Mouse (Mus musculus) CD4-positive, CD25-positive, alpha-beta regulatory T cell, adult 4 months (primary cell): ENCODE results near the gene Zfp710. TPM values are rescaled to one million over a fixed set of nuclear protein-coding genes. Genes with fewer than 3 reads are reported as not detected.

Experiments used
- ATAC-seq: one replicate; pipeline ENCODE4 v1.8.0; 2017
- polyA plus RNA-seq, 2 experiments: library from polyadenylated mRNA; unstranded; fragments of 100-300 nt; shearing (Covaris generic); gene quantifications; one replicate each; pipeline ENCODE4 v1.2.1; 2017

Zfp710 gene
- polyA plus RNA-seq, 2 experiments from 2014 or later: 4.1 to 7.0 TPM

- no peak for ATAC-seq
These were observed 57.3 kb downstream of the Zfp710 start for GRCm38 (mm10) chr7:80081586-80082554.

DNA sequence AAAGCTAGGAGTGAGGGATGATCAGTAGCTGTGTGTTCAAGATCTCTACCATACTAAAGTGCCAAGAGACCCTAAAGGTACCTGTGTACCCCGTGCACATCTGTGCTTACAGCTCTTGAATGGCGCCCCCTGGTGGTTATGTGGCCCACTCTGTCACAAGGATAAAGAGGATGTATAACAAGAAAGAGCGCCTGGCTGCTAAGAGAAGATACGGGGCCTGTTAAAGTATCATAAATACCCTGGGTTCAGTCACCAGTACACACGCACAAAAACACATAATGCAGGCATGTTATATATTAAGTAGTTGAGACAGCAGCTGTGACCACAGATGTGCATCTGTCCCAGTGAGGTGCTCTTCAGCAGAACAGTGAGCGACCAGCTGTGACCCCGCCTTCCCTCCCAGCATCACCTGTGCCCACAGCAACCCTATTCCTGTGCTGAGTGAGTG, 59.9 kb downstream of the Zfp710 start:
- peak; percentile 60 for ATAC-seq

DNA sequence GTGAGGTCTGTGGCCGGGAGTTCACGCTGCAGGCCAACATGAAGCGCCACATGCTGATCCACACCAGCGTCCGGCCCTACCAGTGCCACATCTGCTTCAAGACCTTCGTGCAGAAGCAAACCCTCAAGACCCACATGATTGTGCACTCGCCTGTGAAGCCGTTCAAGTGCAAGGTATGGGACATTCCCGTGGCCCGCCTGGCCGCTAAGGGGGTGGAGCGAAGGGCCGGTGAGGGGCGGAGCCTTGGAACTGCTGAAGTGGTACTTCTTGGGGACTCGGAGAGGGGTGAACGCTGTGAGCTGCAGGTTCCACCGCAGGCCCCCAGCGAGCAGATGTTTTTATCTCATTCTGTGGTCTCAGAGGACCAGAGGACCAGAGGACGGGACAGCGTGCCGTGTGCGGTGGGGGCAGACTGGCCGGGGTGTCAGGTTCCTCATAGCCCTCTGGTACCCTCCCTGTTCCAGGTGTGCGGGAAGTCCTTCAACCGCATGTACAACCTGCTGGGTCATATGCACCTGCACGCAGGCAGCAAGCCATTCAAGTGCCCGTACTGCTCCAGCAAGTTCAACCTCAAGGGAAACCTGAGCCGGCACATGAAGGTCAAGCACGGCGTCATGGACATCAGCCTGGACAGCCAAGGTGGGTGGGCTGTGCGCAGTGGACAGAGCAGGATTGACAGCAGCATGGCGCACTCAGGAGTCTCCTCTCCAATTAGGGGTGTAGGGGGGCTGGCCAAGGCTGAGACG, 61.5 kb downstream of the Zfp710 start:
- no peak for ATAC-seq

- ATAC-seq: no peak
These were observed 63.6 kb downstream of the Zfp710 start for GRCm38 (mm10) chr7:80088191-80088590.

DNA sequence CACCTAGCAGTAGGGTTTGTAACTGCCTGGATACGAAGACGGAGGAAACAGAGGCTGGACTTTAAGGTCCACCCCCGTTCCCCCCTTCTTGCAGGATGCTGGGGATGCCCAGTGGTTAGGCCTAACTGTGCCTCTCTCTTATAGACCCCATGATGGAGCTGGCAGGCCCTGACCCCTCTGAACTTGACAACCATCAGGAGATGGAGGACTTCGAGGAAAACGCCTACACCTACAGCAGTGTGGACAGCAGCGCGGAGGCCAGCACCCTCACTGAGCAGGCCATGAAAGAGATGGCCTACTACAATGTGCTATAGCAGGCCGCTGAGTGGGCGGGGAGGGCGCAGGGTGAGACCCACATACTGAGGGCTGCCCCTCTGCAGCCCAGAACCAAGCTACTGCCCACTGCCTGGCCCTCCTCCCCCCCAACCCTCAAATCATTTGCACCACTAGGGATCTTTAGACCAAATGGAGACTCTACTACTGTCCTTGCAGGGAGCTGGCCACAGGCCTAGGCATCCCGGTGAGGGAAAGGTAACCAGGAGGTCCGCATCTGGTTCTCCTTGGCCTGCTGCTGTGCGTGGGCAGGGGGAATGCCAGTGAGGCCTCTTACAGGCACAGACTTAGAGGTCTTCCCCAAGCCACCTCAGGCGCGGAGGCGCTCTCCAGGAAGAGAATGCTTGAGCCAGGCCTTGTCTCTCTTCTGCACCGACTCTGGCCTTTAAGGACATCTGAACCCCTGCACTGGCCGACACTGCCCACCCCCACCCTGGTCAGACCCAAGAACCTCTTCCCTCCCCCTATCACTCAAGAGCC, 65.8 kb downstream of the Zfp710 start:
- no peak for ATAC-seq

GRCm38 (mm10) chr7:80091004-80091865, 66.6 kb downstream of the Zfp710 start:
- peak; percentile 90 for ATAC-seq

DNA sequence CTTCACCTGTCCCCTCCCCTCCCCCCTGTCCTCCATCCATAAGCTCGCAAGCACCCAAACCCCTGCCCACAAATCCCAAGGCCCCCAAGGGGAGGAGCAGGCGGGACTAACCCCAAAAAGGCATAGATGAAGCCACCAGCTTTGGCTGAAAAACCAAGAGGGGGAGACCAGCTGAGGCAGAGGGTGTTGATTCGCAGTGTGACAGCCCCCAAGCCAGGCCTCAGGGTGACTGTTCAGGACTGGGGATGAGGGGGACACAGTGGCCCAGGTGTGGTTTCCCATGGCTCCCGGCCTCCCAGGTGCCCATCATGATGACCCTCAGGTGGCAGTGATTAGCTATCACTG, 67.2 kb downstream of the Zfp710 start:
- peak; percentile 7 for ATAC-seq

- no peak for ATAC-seq
These were observed 67.9 kb downstream of the Zfp710 start for GRCm38 (mm10) chr7:80092351-80093046.

- ATAC-seq: no peak
These were observed 69.9 kb downstream of the Zfp710 start for GRCm38 (mm10) chr7:80094481-80094880.

DNA sequence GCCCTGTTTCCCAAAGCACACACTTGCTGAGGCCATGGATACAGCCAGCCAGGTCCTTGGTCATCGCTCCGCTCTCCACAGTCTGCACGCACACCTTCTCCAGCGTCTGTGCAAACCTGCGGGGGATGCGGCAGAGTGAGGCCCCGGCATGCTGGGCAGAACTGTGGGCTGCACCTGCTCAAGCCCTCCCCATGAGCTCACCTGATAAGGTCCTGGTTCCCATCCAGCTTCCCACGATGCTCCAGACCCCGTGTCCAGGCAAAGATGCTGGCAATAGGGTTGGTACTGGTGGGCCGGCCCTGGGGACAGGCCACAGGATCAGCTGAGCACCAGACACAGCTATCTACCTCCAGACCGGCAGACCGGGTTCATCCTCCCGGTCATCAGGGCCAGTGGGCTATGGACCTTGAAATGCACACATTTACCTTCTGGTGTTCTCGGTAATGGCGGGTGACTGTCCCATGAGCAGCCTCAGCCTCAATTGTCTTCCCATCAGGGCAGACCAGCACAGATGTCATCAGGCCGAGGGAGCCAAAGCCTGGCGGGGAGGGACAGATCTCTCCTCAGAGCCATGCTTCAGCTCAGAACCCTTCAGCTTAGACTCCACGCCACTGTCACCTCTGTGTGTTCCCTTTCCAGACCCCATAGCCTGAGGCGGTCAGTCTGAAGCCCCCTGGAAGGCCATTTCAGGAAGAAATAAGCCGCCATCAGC, 71.1 kb downstream of the Zfp710 start:
- ATAC-seq: no peak

- ATAC-seq: no peak
These were observed 73.9 kb downstream of the Zfp710 start for GRCm38 (mm10) chr7:80098389-80098976.

GRCm38 (mm10) chr7:80103335-80103734, 78.7 kb downstream of the Zfp710 start:
- no peak for ATAC-seq

DNA sequence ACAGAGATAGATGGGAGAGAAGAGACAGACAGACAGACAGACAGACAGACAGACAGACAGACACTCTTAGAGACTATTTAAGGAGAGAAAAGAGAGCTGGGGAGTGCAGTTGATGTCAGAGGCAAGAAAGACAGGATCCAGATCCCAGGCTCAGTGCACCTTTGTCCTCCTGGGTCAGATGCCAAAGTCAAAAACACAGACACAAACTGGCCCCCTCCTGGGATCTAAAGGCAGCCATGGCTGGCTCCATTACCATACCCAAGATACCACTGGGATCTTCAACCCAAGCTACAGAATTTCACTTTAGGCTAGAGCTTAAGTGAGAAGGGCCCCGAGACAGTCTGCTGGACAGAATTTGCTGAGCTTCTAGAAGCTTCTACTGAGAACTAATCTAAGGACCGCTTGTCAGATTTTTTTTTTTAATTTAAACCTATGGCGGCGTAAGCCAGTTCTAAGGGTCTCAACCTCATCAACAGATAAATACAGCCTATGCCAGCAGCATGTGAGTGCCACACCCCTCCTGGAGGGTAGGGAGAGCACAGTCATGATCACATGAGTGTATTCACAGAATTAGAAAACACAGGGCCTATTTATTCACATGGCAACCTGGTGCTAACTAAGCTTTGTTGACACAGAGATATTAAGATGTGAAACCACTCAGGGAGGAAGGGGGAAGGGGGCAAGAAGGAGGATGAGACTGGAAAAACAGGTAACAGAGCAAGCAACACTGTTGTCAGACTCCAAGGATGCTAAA, 81.2 kb downstream of the Zfp710 start:
- no peak for ATAC-seq

DNA sequence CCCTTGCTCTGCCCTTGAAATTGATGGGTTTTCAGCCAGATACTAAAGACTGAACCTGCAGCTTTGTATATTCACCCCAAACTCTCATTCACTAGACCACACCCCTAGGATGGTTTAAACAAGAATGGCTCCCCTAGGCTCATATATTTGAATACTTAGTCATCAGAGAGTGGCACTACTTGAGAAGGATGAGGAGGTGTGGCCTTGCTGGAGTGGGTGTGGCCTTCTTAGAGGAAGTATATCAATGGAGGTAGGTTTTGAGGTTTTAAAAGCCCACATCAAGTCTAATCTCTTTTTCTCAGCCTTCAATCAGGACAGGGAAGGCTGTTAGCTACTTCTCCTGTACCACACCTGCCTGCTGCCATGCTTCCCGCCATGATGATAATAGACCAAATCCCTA, 81.8 kb downstream of the Zfp710 start:
- ATAC-seq: no peak

GRCm38 (mm10) chr7:80111066-80112045, 86.7 kb downstream of the Zfp710 start:
- no peak for ATAC-seq

GRCm38 (mm10) chr7:80113989-80114388, 89.4 kb downstream of the Zfp710 start:
- no peak for ATAC-seq

DNA sequence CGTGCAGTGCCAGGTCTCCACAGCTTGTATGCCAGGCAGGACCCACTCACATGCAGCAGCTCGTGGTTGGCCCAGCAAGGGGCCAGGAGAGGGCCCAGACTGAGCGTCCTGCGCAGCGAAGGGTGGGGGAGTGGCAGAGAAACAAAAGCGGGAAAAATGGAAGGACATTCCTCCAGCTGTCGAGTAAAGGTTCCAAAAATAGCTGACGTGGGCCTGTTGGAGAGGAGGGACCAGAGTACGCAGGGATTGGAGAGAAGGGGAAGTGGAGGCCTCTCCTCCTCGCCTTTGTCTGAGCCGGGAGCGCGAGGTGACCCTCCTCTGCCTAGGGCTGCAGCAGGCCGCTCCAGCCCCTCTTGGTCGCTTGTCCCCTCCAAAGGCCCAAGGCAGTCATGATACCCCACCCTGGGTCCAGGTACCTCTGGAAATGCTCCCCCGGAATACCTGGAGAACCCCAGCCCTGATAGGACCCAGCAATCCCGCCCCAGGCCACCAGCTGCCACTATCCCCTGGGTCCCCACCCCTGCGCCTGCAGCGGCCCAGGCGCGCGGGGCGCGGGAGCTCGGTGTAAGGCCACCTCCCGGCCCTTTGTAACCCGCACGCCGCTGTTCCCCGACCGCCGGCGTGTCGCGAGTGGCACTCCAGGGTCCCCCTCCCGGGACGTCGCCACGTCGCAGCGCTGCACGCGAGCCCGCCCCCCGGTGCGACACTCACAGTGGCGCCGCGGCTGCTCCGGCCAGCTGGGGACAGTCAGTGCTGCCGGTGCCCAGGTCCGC, 90.0 kb downstream of the Zfp710 start:
- ATAC-seq: peak; percentile 79
